10 mouse cellular contexts compared by ENCODE assay signal in genomic region chr8:124569593-124569992, GRCm38 (mm10). TPM values are rescaled to one million over a fixed set of nuclear protein-coding genes. Genes with fewer than 3 reads are reported as not detected.
DNase-seq lines count a peak whose midpoint lies in the region; ATAC-seq and TF ChIP-seq lines count a peak whose summit lies in the region.
"Had no signal": no experiment of that assay in that cellular context is flagged by ENCODE, and none has a peak within 500 bp of the region (broad histone marks: within the 10 kb centered on the region; RNA-seq: fewer than 3 reads in every experiment).

Agt (minus strand) TSS chr8:124569706.

- peaks cover 29% of the 10 kb centered on the region for H3K4me1 ChIP-seq in heart, embryonic 12.5 days (replicated peaks)
- H3K4me1 ChIP-seq in lung, postnatal 0 days (ENCODE audit: insufficient read depth, low read depth, low read length), result no peaks in the 10 kb centered on the region

- H3K36me3 ChIP-seq in heart, embryonic 12.5 days, result no peaks in the 10 kb centered on the region
- H3K36me3 ChIP-seq in lung, postnatal 0 days (ENCODE audit: insufficient read depth, low read length), result no peaks in the 10 kb centered on the region
- H3K36me3 ChIP-seq: embryonic facial prominence, embryonic 15.5 days; neural tube, embryonic 13.5 days had no signal

- TF ChIP-seq EP300 in lung, postnatal 0 days (IDR thresholded peaks at IDR 0.05), result no peak

- WGBS in heart, embryonic 12.5 days, result 65% methylated on average over 2 of the region's 2 CpGs
- WGBS in lung, postnatal 0 days, result 51% methylated on average over 2 of the region's 2 CpGs

- H3K9ac ChIP-seq in heart, embryonic 12.5 days, result no peak within 1 kb of the TSS
- H3K9ac ChIP-seq in lung, postnatal 0 days (replicated peaks; ENCODE audit: low read depth), result no peak within 1 kb of the TSS
- H3K9ac ChIP-seq: embryonic facial prominence, embryonic 15.5 days; neural tube, embryonic 13.5 days had no signal

- intact Hi-C loops in gastrocnemius, postnatal 14 days (cut with DNase I; ENCODE audit: low total_unique reads), result no loop called here

- no peak for TF ChIP-seq CTCF in lung, postnatal 0 days (IDR thresholded peaks at IDR 0.05)

- H3K4me2 ChIP-seq in heart, embryonic 12.5 days, result no peak within 1 kb of the TSS
- peak within 1 kb of the TSS; percentile 14; the same call in 1 of the 2 replicates for H3K4me2 ChIP-seq in lung, postnatal 0 days (replicated peaks; ENCODE audit: low read depth, low read length)
- H3K4me2 ChIP-seq: embryonic facial prominence, embryonic 15.5 days; neural tube, embryonic 13.5 days had no signal

- peak; percentile 99 for DNase-seq in heart, adult 11 months
- DNase-seq in adrenal gland, postnatal 10 days, result peak; percentile 72
- DNase-seq in gastrocnemius, postnatal 14 days, result peak; percentile 72
- peak; percentile 88 to 93 for DNase-seq in kidney, postnatal 25 days
- DNase-seq in lung, postnatal 0 days (ENCODE audit: low spot score), result peak; percentile 65
- no peak for DNase-seq in B cell, adult 2 months

- H3K9me3 ChIP-seq in heart, embryonic 12.5 days (replicated peaks), result no peaks in the 10 kb centered on the region
- no peaks in the 10 kb centered on the region for H3K9me3 ChIP-seq in lung, postnatal 0 days (ENCODE audit: low read length)
- H3K9me3 ChIP-seq: embryonic facial prominence, embryonic 15.5 days; neural tube, embryonic 13.5 days had no signal

- no peak within 1 kb of the TSS for H3K27ac ChIP-seq in heart, embryonic 12.5 days (ENCODE audit: poor library complexity, severe bottlenecking)
- H3K27ac ChIP-seq in lung, postnatal 0 days (ENCODE audit: low read length), result peak within 1 kb of the TSS; percentile 63; the same call in 1 of the 2 replicates
- H3K27ac ChIP-seq: neural tube, embryonic 13.5 days had no signal

- H3K4me3 ChIP-seq in heart, embryonic 12.5 days, result no peak within 1 kb of the TSS
- H3K4me3 ChIP-seq in lung, postnatal 0 days (ENCODE audit: low read depth, low read length), result no peak within 1 kb of the TSS
- H3K4me3 ChIP-seq: embryonic facial prominence, embryonic 15.5 days; neural tube, embryonic 13.5 days had no signal

- H3K27me3 ChIP-seq in heart, embryonic 12.5 days (replicated peaks), result peaks cover 4% of the 10 kb centered on the region; the same call in 1 of the 2 replicates
- no peaks in the 10 kb centered on the region for H3K27me3 ChIP-seq in lung, postnatal 0 days (replicated peaks; ENCODE audit: insufficient read depth, low read length)
- H3K27me3 ChIP-seq: embryonic facial prominence, embryonic 15.5 days; neural tube, embryonic 13.5 days had no signal

- no peak for ATAC-seq in heart, embryonic 12.5 days (ENCODE audit: insufficient number of reproducible peaks, low FRiP score)
- ATAC-seq in lung, postnatal 0 days, result peak; percentile 16; the same call in 1 of the 2 replicates
- no peak for ATAC-seq in activated CD4-positive, CD25-positive, alpha-beta regulatory T cell, adult 4 months

RNA-seq across cellular contexts. Expression of gene Agt, which starts in this region (rescaled TPM):
- polyA plus RNA-seq in heart, embryonic 12.5 days (2016; fragmentation: Nextera tagmentation; extraction: Ambion mirVana), result 0.43 and 0.71 TPM in 2 replicates
- total RNA-seq in adrenal gland, postnatal 10 days (2021), result 100 to 1,000 TPM; 124 to 320 TPM
- 10 to 100 TPM; 11.4 to 12.3 TPM for total RNA-seq in gastrocnemius, postnatal 14 days (2021)
- 101 and 133 TPM in 2 replicates for polyA plus RNA-seq in lung, postnatal 0 days (2015; fragmentation: Nextera tagmentation; extraction: Ambion mirVana)
- not detected for polyA plus RNA-seq in activated CD4-positive, CD25-positive, alpha-beta regulatory T cell, adult 4 months (2017; shearing (Covaris generic))

Comparison
In these comparisons a context has a peak if more than half of its experiments do, and no peak if none do; other contexts are left out.
1. RNA of gene Agt (total RNA-seq): 124 to 320 TPM in adrenal gland, postnatal 10 days; 11.4 to 12.3 TPM in gastrocnemius, postnatal 14 days; every median in the first group is over 4 times any median in the second.
2. RNA of gene Agt (polyA plus RNA-seq): 101 to 133 TPM in lung, postnatal 0 days; 0.43 to 0.71 TPM in heart, embryonic 12.5 days and not detected in activated CD4-positive, CD25-positive, alpha-beta regulatory T cell, adult 4 months; every median in the first group is over 10 times any median in the second.
3. DNase-seq: peak in heart, adult 11 months (single experiment), adrenal gland, postnatal 10 days (single experiment), gastrocnemius, postnatal 14 days (single experiment), kidney, postnatal 25 days (2 of 2) and lung, postnatal 0 days (single experiment); none in B cell, adult 2 months (0 of 2).